Mouse (Mus musculus) limb, embryonic 14.5 days (tissue): ENCODE results near the gene Scaf4. TPM values are rescaled to one million over a fixed set of nuclear protein-coding genes. Genes with fewer than 3 reads are reported as not detected.
A peak's percentile ranks its signal among the peaks of the same experiment; 100 is the strongest.
"Not testable (repeated sequence)": the region's sequence is repeated elsewhere in the genome, so short reads cannot be mapped to it uniquely, and the experiment has no call there.

Experiments used
- ATAC-seq: fragments of 200-750 bp; cut with Nextera tagmentation; 2 replicates; pipeline ENCODE4 v1.8.0; 2017; ENCODE audit warnings: low read depth, moderate number of reproducible peaks, moderate TSS enrichment; ENCODE audit not compliant: low FRiP score
- DNase-seq: peaks from one replicate; pipeline ENCODE4 v3.0.0-alpha.2; 2015; ENCODE audit warnings: low spot score
- H3K27ac ChIP-seq: fragments of 300-500 bp; sonication (generic); replicated peaks from 2 replicates; pipeline ENCODE4 v1.5.1; 2014; ENCODE audit warnings: low read depth, mild to moderate bottlenecking, low read length, moderate library complexity, mixed read lengths
- H3K27me3 ChIP-seq: fragments of 300-500 bp; sonication (generic); 2 replicates; pipeline ENCODE4 v1.6.1; 2014; ENCODE audit warnings: low read length, mixed read lengths; ENCODE audit not compliant: control insufficient read depth, insufficient read depth
- H3K36me3 ChIP-seq: fragments of 300-500 bp; sonication (generic); 2 replicates; pipeline ENCODE4 v1.6.1; 2014; ENCODE audit warnings: mild to moderate bottlenecking, low read length, moderate library complexity, mixed read lengths; ENCODE audit not compliant: control insufficient read depth, insufficient read depth
- H3K4me1 ChIP-seq: fragments of 300-500 bp; sonication (generic); 2 replicates; pipeline ENCODE4 v1.6.1; 2014; ENCODE audit warnings: antibody characterized with exemption, low read length, mixed read lengths; ENCODE audit not compliant: control insufficient read depth, insufficient read depth
- H3K4me2 ChIP-seq: fragments of 300-500 bp; sonication (generic); replicated peaks from 2 replicates; pipeline ENCODE4 v1.6.1; 2014; ENCODE audit warnings: low read depth, mild to moderate bottlenecking, low read length, moderate library complexity; ENCODE audit not compliant: severe bottlenecking
- H3K4me3 ChIP-seq: fragments of 300-500 bp; sonication (generic); replicated peaks from 2 replicates; pipeline ENCODE4 v1.5.1; 2014; ENCODE audit warnings: low read length
- H3K9ac ChIP-seq: fragments of 300-500 bp; sonication (generic); 2 replicates; pipeline ENCODE4 v1.6.1; 2014; ENCODE audit warnings: mild to moderate bottlenecking, low read depth, low read length, moderate library complexity; ENCODE audit not compliant: severe bottlenecking
- H3K9me3 ChIP-seq: fragments of 300-500 bp; sonication (generic); 2 replicates; pipeline ENCODE4 v1.6.1; 2016; ENCODE audit warnings: low read length; ENCODE audit not compliant: control insufficient read depth
- POLR2A ChIP-seq: fragments of 200-500 bp; IDR thresholded peaks from 2 replicates; pipeline ENCODE4 v1.8.0; 2012; ENCODE audit warnings: inconsistent platforms, mild to moderate bottlenecking, moderate library complexity, borderline replicate concordance; ENCODE audit not compliant: insufficient read depth, insufficient read length; ENCODE audit errors: extremely low read depth
- WGBS: fragments of 180-500 bp; shearing (Covaris S2); extraction: QIAGEN DNeasy Blood & Tissue Kit; methylation state at CpG from one replicate; pipeline ENCODE4 v1.1.7; 2014; 5-methylcytosine and 5-hydroxymethylcytosine counted together
- polyA plus RNA-seq, 2 experiments: library from polyadenylated mRNA; depleted of rRNA in 1 of 2; stranded (reverse) in 1 of 2; unstranded in 1 of 2; fragments of >200 nt; fragmentation: Nextera tagmentation in 1 of 2; extraction: Ambion mirVana in 1 of 2; gene quantifications; 2 replicates each; pipeline versions ENCODE4 v1.2.1 to v1.2.3; 2012 to 2014

The Scaf4 gene
- polyA plus RNA-seq, 2 experiments, result 24.8 to 64.3 TPM

GRCm38 (mm10) chr16:90220892-90221431, 63.3 kb downstream of the Scaf4 start:
- under 1% methylated on average over 28 of the region's 52 CpGs for WGBS
- DNase-seq (peak; percentile 50), ATAC-seq (peak; percentile 81)

GRCm38 (mm10) chr16:90220026-90220891, 64.0 kb downstream of the Scaf4 start, which contains the start of gene Sod1:
TSS of gene Sod1 (plus strand) at chr16:90220754.
- peak; percentile 91 for DNase-seq
- H3K4me2 ChIP-seq, result peak within 1 kb of the TSS; percentile 89
- 2% methylated on average over 62 of the region's 63 CpGs for WGBS
- peaks cover 20% of the 10 kb centered on the region for H3K36me3 ChIP-seq
- ATAC-seq, result peak; percentile 93
- H3K9ac ChIP-seq, result peak within 1 kb of the TSS; percentile 93
- H3K4me1 ChIP-seq, result peaks cover 13% of the 10 kb centered on the region
- H3K4me3 ChIP-seq, result peak within 1 kb of the TSS; percentile 88
- H3K9me3 ChIP-seq, result no peaks in the 10 kb centered on the region
- peak; percentile 91; the same call in 1 of the 2 replicates for TF ChIP-seq POLR2A
- peak within 1 kb of the TSS; percentile 92 for H3K27ac ChIP-seq
- H3K27me3 ChIP-seq, result no peaks in the 10 kb centered on the region

More at GRCm38 (mm10) chr16:90220892-90221431, 63.3 kb downstream of the Scaf4 start:
- Histone ChIP-seq H3K4me3 (peak overlapping the region; percentile 88), H3K36me3 (peaks cover 27% of the 10 kb centered on the region), H3K4me1 (peaks cover 13% of the 10 kb centered on the region), H3K9ac (peak overlapping the region; percentile 93), H3K27me3 (no peaks in the 10 kb centered on the region), H3K27ac (peak overlapping the region; percentile 92), H3K4me2 (peak overlapping the region; percentile 89), H3K9me3 (no peaks in the 10 kb centered on the region)
- TF ChIP-seq POLR2A, result no peak

DNA sequence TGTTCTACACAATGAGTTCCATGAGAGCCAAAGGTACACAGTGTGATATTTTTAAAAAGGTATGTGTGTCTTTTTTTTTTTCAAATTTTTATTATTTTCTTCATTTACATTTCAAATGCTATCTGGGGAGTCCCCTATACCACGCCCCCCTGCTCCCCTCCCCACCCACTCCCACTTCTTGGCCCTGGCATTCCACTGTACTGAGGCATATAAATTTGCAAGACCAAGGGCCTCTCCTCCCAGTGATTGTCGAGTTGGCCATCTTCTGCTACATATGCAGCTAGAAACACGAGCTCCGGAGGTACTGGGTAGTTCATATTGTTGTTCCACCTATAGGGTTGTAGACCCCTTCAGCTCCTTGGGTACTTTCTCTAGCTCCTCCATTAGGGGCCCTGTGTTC, 64.9 kb downstream of the Scaf4 start:
- DNase-seq, H3K27me3 ChIP-seq, H3K4me2 ChIP-seq, H3K27ac ChIP-seq, ATAC-seq, H3K4me3 ChIP-seq, H3K9me3 ChIP-seq, H3K9ac ChIP-seq: not testable (repeated sequence)
- Histone ChIP-seq H3K36me3 (peaks cover 12% of the 10 kb centered on the region), H3K4me1 (peaks cover 13% of the 10 kb centered on the region)
- whole genome bisulfite sequencing, result 66% methylated on average over 4 of the region's 4 CpGs

- Histone ChIP-seq H3K27ac (no peak overlapping the region), H3K9ac (no peak overlapping the region), H3K36me3 (no peaks in the 10 kb centered on the region), H3K4me3 (no peak overlapping the region), H3K4me1 (peaks cover 13% of the 10 kb centered on the region), H3K9me3 (no peaks in the 10 kb centered on the region), H3K27me3 (no peaks in the 10 kb centered on the region), H3K4me2 (no peak overlapping the region)
- 67% methylated on average over 4 of the region's 4 CpGs for WGBS
- no peak for TF ChIP-seq POLR2A
- no peak for DNase-seq
- no peak for ATAC-seq
Observed at GRCm38 (mm10) chr16:90217926-90218325, 66.4 kb downstream of the Scaf4 start.

DNA sequence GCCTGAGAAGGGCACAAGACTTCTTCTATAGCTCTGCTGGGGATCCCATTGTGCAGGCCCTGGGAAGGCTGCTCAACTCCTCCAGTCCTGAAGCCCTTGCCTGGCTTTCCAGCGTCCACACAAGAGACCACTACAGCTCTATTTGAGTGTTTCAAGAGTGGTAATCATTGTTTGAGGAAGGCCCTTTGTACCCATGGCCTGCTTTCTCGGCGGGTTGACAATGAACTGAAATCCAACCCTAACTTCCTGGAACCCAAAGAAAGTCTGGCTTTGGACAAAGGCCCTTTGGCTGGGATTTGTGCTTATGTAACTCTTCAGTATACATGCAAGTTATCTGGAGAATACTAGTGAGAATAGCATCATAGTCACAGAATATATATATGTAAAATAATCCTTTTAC, 66.9 kb downstream of the Scaf4 start:
- DNase-seq (no peak), ATAC-seq (no peak)
- no peaks in the 10 kb centered on the region for H3K36me3 ChIP-seq
- no peaks in the 10 kb centered on the region for H3K27me3 ChIP-seq
- 69% methylated on average over 3 of the region's 3 CpGs for WGBS
- peaks cover 9% of the 10 kb centered on the region for H3K4me1 ChIP-seq
- no peak for TF ChIP-seq POLR2A
- no peak overlapping the region for H3K27ac ChIP-seq
- H3K9ac ChIP-seq, result no peak overlapping the region
- no peaks in the 10 kb centered on the region for H3K9me3 ChIP-seq
- no peak overlapping the region for H3K4me3 ChIP-seq
- H3K4me2 ChIP-seq, result no peak overlapping the region
